Mouse (Mus musculus): ENCODE measurements around the gene Pnpla2.

DNA sequence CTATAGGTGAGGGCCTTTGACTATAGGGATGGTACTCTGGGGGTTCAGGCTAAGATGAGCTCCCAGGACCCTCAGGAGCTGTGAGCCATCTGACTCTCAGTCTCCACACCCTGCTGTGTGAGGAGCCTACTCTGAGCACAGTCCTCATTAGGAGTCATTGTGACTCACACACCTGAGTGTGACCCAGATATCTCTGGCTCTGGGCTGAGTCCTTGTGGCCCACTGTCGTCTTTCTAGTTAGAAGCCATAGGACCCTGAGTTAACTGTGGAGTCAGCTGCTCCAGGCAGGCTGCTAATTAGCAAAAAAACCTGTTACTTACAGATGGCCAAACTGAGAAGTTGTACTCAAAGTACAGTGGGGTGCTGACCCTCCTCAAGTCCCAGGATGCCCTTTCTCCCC, 38.7 kb downstream of the Pnpla2 start:
- TF ChIP-seq CTCF (IDR thresholded peaks at IDR 0.05; ENCODE audit: low read depth) (no peak), EP300 (optimal IDR thresholded peaks at IDR 0.05) (no peak)
